Comparison of ENCODE assay signal across 15 mouse cellular contexts in the genomic region with DNA sequence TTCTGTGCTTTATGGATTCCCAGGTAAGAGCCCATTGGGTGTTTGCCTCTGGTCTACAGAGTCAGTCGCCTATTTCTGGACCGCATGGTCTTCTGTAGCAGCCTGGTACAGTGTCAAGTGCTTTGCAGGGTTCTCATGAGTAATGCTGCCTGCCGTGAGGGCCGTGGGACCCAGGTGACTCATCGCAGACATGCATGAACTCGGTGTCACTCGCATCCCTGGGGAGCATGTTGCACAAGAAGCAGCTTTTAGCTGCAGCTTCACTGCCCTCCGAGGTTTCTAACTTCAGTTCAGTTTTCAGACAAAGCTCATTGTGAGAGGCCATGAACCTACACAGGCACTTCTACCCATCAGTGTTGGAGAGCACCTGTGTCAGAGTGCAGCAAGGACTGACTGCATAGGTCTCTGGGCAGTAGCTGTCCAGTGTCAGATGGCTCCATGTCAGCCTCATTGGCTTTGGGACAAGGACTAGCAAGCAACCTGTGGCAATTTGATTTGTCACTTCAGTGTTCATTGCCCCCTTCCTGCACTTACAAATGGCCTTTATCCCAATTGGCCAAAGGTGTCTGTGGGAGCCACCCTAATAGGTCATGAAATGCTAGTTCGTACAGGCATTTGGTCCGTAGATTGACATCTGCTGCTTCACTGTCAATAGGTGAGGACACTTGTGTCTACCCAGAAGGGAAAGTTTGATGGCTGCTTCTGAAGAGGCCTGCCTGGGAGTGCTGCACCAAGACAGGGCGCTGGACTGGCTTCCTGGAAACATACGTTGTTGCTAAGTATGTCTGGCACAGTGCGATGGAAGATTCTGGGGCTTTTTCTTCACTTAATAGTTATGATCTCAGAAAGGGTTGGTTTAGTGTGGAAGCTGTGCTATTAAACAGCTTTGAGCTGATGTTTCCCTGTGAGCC. TPM values are rescaled to one million over a fixed set of nuclear protein-coding genes. Genes with fewer than 3 reads are reported as not detected.
A peak's percentile ranks its signal among the peaks of the same experiment; 100 is the strongest.
DNase-seq lines count a peak whose midpoint lies in the region; ATAC-seq lines count a peak whose summit lies in the region.
"Had no signal": no experiment of that assay in that cellular context is flagged by ENCODE, and none has a peak within 500 bp of the region (broad histone marks: within the 10 kb centered on the region; RNA-seq: fewer than 3 reads in every experiment).

No protein-coding gene starts in this region.

- peaks cover 30% of the 10 kb centered on the region for H3K4me1 ChIP-seq in midbrain, embryonic 13.5 days (replicated peaks)
- H3K4me1 ChIP-seq in midbrain, embryonic 14.5 days (ENCODE audit: control insufficient read depth, insufficient read depth, low read length) = peaks cover 10% of the 10 kb centered on the region; the same call in 1 of the 2 replicates
- peaks cover 34% of the 10 kb centered on the region for H3K4me1 ChIP-seq in stomach, embryonic 15.5 days

- ATAC-seq in midbrain, embryonic 13.5 days = 0 out of 2 replicates have a peak, but pooled peaks have one; percentile 17
- ATAC-seq in midbrain, embryonic 14.5 days (ENCODE audit: low FRiP score, low TSS enrichment) = no peak
- no peak for ATAC-seq in stomach, embryonic 15.5 days (ENCODE audit: insufficient read depth, low FRiP score, low read depth)
- ATAC-seq: forebrain, embryonic 14.5 days; hindbrain, embryonic 16.5 days had no signal

- no peak overlapping the region for H3K9ac ChIP-seq in midbrain, embryonic 13.5 days (replicated peaks)
- no peak overlapping the region for H3K9ac ChIP-seq in midbrain, embryonic 14.5 days (replicated peaks; ENCODE audit: low read length)
- H3K9ac ChIP-seq in stomach, embryonic 15.5 days = no peak overlapping the region
- H3K9ac ChIP-seq: liver, embryonic 14.5 days had no signal

- no peaks in the 10 kb centered on the region for H3K9me3 ChIP-seq in midbrain, embryonic 13.5 days
- no peaks in the 10 kb centered on the region for H3K9me3 ChIP-seq in midbrain, embryonic 14.5 days (ENCODE audit: control insufficient read depth, low read length)
- no peaks in the 10 kb centered on the region for H3K9me3 ChIP-seq in stomach, embryonic 15.5 days
- H3K9me3 ChIP-seq: heart, embryonic 10.5 days; midbrain, embryonic 10.5 days had no signal

- no peaks in the 10 kb centered on the region for H3K27me3 ChIP-seq in midbrain, embryonic 13.5 days
- no peaks in the 10 kb centered on the region for H3K27me3 ChIP-seq in midbrain, embryonic 14.5 days (ENCODE audit: control insufficient read depth, insufficient read depth, low read length)
- no peaks in the 10 kb centered on the region for H3K27me3 ChIP-seq in stomach, embryonic 15.5 days (replicated peaks)

- peak; percentile 80 to 87 for DNase-seq in adrenal gland, adult (ENCODE audit: inconsistent age in 2 of 2, low spot score in 1 of 2)
- no peak for DNase-seq in adrenal gland, postnatal 4 days (ENCODE audit: low spot score in 2 of 2)
- no peak for DNase-seq in midbrain, embryonic 14.5 days
- peak; percentile 68 for DNase-seq in adrenal gland, postnatal 25 days
- no peak for DNase-seq in testis, postnatal 10 days (ENCODE audit: low spot score)
- DNase-seq in T-cell, adult 2 months (ENCODE audit: low spot score) = no peak
- DNase-seq: layer of hippocampus, adult 9-11 months; right cerebral cortex, postnatal 4 days had no signal

- no peaks in the 10 kb centered on the region for H3K36me3 ChIP-seq in midbrain, embryonic 13.5 days
- H3K36me3 ChIP-seq in midbrain, embryonic 14.5 days (ENCODE audit: control insufficient read depth, insufficient read depth, low read length) = peaks cover 3% of the 10 kb centered on the region; the same call in 1 of the 2 replicates
- no peaks in the 10 kb centered on the region for H3K36me3 ChIP-seq in stomach, embryonic 15.5 days

- 94% methylated on average over 13 of the region's 13 CpGs for WGBS in midbrain, embryonic 13.5 days
- 92% methylated on average over 13 of the region's 13 CpGs for WGBS in midbrain, embryonic 14.5 days
- 86% methylated on average over 13 of the region's 13 CpGs for WGBS in stomach, embryonic 15.5 days

- no peak overlapping the region for H3K4me2 ChIP-seq in midbrain, embryonic 13.5 days (replicated peaks)
- H3K4me2 ChIP-seq in midbrain, embryonic 14.5 days (ENCODE audit: low read length) = no peak overlapping the region
- no peak overlapping the region for H3K4me2 ChIP-seq in stomach, embryonic 15.5 days

- no peak overlapping the region for H3K27ac ChIP-seq in midbrain, embryonic 13.5 days
- H3K27ac ChIP-seq in midbrain, embryonic 14.5 days (replicated peaks; ENCODE audit: low read depth, low read length) = no peak overlapping the region
- peak overlapping the region; percentile 41; the same call in 1 of the 2 replicates for H3K27ac ChIP-seq in stomach, embryonic 15.5 days
- H3K27ac ChIP-seq: heart, embryonic 10.5 days; liver, embryonic 14.5 days; midbrain, embryonic 10.5 days had no signal

- no peak overlapping the region for H3K4me3 ChIP-seq in midbrain, embryonic 13.5 days (replicated peaks)
- H3K4me3 ChIP-seq in midbrain, embryonic 14.5 days (replicated peaks; ENCODE audit: low read depth, low read length) = no peak overlapping the region
- no peak overlapping the region for H3K4me3 ChIP-seq in stomach, embryonic 15.5 days (replicated peaks)
- H3K4me3 ChIP-seq: heart, embryonic 10.5 days; midbrain, embryonic 10.5 days had no signal

RNA-seq across cellular contexts. Expression of a gene that starts 19.7 kb away (rescaled TPM):
- total RNA-seq in adrenal gland, postnatal 4 days (2021) = 10 to 100 TPM; 49.4 to 58.7 TPM
- 102 and 105 TPM in 2 replicates for polyA plus RNA-seq in midbrain, embryonic 13.5 days (2015; fragmentation: Nextera tagmentation; extraction: Ambion mirVana)
- 53.1 and 81.9 TPM in 2 replicates for polyA plus RNA-seq in midbrain, embryonic 14.5 days (2014; fragmentation: Nextera tagmentation; extraction: Ambion mirVana)
- total RNA-seq in adrenal gland, postnatal 25 days (2021) = 37.0 and 53.1 TPM in 2 replicates
- 52.8 and 54.8 TPM in 2 replicates for polyA plus RNA-seq in stomach, embryonic 15.5 days (2015; fragmentation: Nextera tagmentation; extraction: Ambion mirVana)

RNA-seq across cellular contexts. Expression of a gene that starts 58.9 kb away (rescaled TPM):
- total RNA-seq in adrenal gland, postnatal 4 days (2021) = 1 to 10 TPM; 5.2 to 5.4 TPM
- 0.15 and 0.27 TPM in 2 replicates for polyA plus RNA-seq in midbrain, embryonic 13.5 days (2015; fragmentation: Nextera tagmentation; extraction: Ambion mirVana)
- polyA plus RNA-seq in midbrain, embryonic 14.5 days (2014; fragmentation: Nextera tagmentation; extraction: Ambion mirVana) = 0.22 TPM in 1 of 2 replicates, not detected in the other
- 2.1 and 2.8 TPM in 2 replicates for total RNA-seq in adrenal gland, postnatal 25 days (2021)
- 3.5 and 4.5 TPM in 2 replicates for polyA plus RNA-seq in stomach, embryonic 15.5 days (2015; fragmentation: Nextera tagmentation; extraction: Ambion mirVana)

Comparison
In these comparisons a context has a peak if more than half of its experiments do, and no peak if none do; other contexts are left out.
1. DNase-seq: peak in adrenal gland, adult (2 of 2) and adrenal gland, postnatal 25 days (single experiment); none in adrenal gland, postnatal 4 days (0 of 2), midbrain, embryonic 14.5 days (single experiment), testis, postnatal 10 days (single experiment) and T-cell, adult 2 months (single experiment).